Mouse (Mus musculus): ENCODE data around the gene Olfr303.
"Not testable (repeated sequence)": the region's sequence is repeated elsewhere in the genome, so short reads cannot be mapped to it uniquely, and the experiment has no call there.

Gene Olfr303

DNA sequence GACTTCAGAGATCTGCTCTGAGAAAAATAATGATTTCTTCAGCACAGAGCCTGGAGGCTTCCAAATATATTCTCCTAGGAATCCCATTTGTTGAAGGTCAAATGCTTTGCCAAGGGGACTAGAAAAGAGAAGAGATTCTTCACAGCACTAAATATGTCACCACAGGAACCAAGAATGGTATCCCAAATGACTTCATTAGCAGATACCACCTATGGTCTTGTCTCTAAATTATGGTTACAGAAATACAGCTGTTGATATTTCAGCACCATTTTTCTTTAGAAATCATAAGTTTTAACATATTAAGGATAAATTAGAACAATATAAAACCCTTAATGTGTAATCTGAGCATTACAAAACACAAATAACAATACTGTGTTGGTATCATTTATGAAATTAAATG, at the start of gene Olfr303:
TSS of gene Olfr303 (minus strand) at position 101 of the 400 bp plus-strand sequence.
- in situ Hi-C loops (cut with MboI): no loop called here

DNA sequence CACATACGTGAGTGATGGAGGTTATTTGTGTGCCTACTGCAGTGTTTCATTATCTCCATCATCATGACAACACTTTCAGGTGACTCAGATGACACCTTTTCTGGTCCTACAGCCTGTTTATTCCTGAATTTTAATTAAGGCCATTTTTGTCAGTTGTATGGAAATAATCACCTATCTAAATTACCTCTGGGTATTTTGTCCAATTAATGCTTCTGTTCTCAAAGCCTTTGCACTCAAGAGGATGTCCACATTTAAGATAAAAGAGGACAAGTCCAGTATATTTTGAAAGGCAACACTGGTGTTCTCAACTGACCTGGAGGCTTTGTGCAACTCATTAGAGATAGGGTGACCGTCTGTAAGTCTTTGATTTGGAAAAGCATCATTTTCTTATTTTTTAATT, 6.0 kb upstream of the Olfr303 start, which contains the start of gene Olfr301:
TSS of gene Olfr301 (plus strand) at position 301 of the 400 bp plus-strand sequence.
- in situ Hi-C loops (cut with MboI): no loop called here

DNA sequence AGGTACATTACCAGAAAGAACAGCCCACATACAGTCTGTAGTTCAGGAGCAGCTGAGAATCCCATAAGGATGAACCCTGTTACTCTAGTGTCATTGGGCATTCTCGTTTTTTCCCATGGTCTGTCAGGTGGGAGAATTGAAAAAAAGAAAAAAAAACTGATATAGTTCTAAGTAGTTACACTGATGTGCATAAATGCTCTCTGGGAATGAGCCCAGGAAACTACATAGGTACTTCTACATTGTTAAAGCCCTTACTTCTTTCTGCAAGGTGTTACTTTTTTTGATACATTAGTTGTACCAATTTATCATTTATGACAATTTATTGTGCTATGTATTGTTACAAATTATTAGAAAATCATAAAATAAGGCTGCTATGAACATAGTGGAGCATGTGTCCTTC, 11.0 kb downstream of the Olfr303 start, which contains the start of gene Olfr304:
TSS of gene Olfr304 (minus strand) at position 101 of the 400 bp plus-strand sequence.
- in situ Hi-C loops (cut with MboI): no loop called here

DNA sequence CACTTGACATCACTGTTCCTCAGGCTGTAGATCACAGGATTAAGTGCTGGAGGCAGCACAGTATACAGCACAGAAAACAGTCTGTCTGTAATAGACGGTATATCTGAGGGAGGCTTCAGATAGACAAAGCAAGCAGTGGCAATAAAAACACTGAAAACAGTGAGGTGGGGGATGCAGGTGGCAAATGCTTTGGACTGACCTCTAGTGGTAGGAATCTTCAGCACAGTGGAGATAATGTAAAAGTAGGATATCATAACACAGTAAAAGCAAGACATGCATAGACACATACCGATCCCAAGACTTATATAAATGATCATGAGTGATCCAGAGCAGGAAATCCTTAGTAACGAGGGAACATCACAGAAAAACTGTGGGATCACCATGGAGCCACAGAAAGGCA, 11.8 kb downstream of the Olfr303 start:
- in situ Hi-C loops (cut with MboI): no loop called here

DNA sequence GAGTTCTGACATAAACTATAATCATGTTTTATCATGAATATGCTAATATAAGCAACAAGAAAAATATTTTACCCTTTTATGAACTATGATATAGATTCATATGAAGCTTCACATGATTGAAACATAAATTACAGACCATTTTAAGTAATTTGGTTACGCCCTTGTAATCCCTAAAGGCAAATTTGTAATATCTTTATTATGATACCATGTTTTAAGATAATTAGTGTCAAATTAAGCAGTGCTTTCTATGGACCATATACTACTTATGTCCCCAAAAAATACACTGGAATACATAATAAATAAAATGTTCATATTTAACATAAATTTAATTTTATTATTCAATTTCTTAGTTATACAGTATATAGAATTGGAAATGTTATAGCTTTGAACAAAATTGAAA, 30.8 kb downstream of the Olfr303 start, which contains the start of gene Olfr305:
TSS of gene Olfr305 (minus strand) at position 101 of the 400 bp plus-strand sequence.
- in situ Hi-C loops (cut with MboI): no loop called here

DNA sequence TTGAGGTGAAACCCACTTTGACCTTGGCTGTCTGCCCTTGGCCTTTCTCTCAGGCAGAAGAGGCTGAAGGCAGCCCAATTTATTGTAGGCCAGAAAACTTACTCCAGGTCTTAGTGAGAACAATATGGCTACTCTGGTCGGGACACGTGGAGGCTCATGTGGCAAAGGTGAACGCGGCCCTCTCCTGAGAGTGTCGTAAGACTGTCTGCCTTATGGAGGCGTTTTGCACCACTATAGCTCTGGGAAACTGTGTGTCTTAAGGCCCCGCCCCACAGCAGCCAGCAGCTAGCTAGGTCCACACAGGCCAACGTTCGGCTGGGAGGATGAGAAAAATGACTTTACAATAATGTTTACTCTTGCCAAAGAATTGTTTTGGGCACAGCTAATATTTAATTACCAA, 51.3 kb downstream of the Olfr303 start:
- in situ Hi-C loops (cut with MboI): not testable (repeated sequence)

DNA sequence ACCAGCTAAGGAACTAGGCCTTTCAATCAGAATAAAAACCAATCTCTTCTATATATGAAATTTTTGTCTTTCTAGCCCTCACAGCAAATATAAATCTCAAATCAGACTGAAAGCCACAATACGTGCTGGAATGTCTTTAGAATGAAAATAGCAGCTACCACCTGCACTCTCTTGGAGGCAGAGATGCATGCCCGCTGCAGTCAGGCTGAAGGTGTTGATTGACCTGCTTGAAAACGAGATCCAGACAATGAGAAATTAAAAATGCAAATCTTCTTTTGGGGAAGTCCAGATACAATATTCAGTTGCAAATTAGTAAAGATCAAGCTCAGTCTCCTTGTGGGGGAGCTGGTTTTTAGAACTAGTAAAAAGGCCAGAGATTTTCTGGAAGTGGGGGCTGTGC, 53.3 kb downstream of the Olfr303 start:
- in situ Hi-C loops (cut with MboI): no loop called here

DNA sequence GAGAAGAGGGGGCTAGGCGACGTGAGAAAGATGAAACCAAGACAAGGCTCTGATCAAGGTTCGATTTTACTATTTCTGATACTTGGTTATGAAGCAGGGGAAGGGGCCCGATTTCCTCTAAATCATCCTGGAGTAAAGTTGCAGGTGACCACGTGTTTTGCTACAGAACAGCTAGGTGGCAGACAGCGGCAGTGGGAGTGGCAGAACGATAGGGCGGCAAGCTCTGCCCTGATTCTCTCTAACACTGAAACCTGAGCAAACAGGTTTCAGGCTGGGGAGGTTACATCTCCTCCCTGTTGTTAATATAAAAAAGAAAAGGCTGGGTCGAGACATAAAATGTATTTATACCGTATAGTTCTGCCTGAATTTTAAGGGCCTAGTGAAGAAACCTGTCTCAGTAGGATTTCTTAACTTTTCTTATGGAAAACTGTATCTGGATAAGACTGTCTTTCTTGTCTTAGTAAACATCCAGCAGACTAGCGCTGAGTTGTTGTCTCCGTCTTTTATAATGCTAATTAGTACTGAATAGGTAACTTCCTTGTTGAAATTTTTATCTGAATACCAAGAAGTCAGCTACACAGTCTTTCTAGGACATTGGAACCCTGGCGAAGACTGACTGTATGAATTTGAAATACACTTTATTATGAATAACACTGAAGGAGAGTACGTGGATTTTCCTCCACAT, 54.6 kb downstream of the Olfr303 start:
- in situ Hi-C loops (cut with MboI): no loop called here

Data from mature B cell (primary cell).